In the genomic region with DNA sequence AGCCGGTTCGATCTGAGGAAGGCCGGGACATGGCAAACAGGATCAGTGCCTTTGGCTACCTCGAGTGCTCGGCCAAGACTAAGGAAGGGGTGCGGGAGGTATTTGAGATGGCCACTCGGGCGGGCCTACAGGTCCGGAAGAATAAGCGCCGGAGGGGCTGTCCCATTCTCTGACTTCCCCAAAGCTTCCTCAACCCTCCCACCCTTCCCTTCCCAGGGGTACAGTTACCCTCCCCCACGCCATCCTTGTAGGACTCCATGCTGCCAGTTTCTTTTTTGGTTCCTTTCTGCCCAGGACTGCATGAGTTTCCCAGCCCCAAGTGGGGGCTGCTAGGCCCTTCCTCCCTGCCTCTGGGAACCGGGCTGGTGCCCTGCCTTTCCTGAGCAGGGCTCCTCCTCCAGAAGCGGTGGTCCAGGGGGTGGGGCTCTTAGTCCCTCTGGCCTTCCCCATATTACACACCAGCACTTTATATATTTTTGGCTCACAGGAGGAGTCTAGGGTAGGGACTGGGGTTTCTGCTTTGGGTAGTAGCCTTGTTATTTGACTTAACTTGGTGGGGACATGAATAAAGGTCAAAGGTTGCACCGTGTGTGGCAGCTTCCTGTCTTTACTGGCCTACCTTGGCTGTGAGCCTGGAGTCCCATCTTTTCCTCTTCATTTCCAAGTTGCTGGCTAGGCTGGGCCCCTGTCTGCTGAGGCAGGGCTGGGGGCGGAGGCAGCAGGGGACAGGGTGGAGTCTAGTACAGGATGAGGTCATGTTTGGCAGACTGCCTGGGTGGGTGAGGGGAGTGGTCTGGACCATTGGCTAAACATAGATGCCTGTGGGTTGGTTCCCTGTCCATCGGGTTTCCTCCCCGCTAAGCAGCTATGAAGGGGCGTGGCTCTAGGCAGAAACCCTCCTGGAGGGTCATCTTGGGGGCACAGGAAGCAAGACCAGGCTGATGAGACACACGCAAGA, we compare ENCODE assay signal across 9 mouse cellular contexts. TPM values are rescaled to one million over a fixed set of nuclear protein-coding genes. Genes with fewer than 3 reads are reported as not detected.
A peak's percentile ranks its signal among the peaks of the same experiment; 100 is the strongest.
DNase-seq lines count a peak whose midpoint lies in the region; ATAC-seq lines count a peak whose summit lies in the region.
"Had no signal": no experiment of that assay in that cellular context is flagged by ENCODE, and none has a peak within 500 bp of the region (broad histone marks: within the 10 kb centered on the region; RNA-seq: fewer than 3 reads in every experiment).

No protein-coding gene starts in this region.

- no peaks in the 10 kb centered on the region for H3K9me3 ChIP-seq in intestine, embryonic 14.5 days (ENCODE audit: control insufficient read depth, low read length)
- no peaks in the 10 kb centered on the region for H3K9me3 ChIP-seq in megakaryocyte, embryonic 14.5 days

- H3K36me3 ChIP-seq in intestine, embryonic 14.5 days (ENCODE audit: control insufficient read depth, insufficient read depth, low read length), result peaks cover 61% of the 10 kb centered on the region
- H3K36me3 ChIP-seq in megakaryocyte, embryonic 14.5 days (replicated peaks; ENCODE audit: low read length), result peaks cover 76% of the 10 kb centered on the region

- H3K4me3 ChIP-seq in intestine, embryonic 14.5 days (ENCODE audit: low read depth, low read length), result no peak overlapping the region
- H3K4me3 ChIP-seq in megakaryocyte, embryonic 14.5 days (replicated peaks), result peak overlapping the region; percentile 79

- peaks cover 63% of the 10 kb centered on the region for H3K4me1 ChIP-seq in intestine, embryonic 14.5 days (replicated peaks; ENCODE audit: control insufficient read depth, insufficient read depth, low read length)
- H3K4me1 ChIP-seq in megakaryocyte, embryonic 14.5 days, result peaks cover 70% of the 10 kb centered on the region

- H3K27me3 ChIP-seq in intestine, embryonic 14.5 days (replicated peaks; ENCODE audit: control insufficient read depth, insufficient read depth, low read length), result no peaks in the 10 kb centered on the region
- H3K27me3 ChIP-seq in megakaryocyte, embryonic 14.5 days (replicated peaks), result no peaks in the 10 kb centered on the region

- ATAC-seq in common myeloid progenitor, adult 5-6 weeks (replicated peaks; ENCODE audit: low read depth, poor library complexity, severe bottlenecking), result peak; percentile 78
- ATAC-seq in intestine, embryonic 14.5 days (replicated peaks; ENCODE audit: low FRiP score, low TSS enrichment, low read depth), result peak; percentile 84

- intact Hi-C loops in gastrocnemius, postnatal 36 days (cut with DNase I), result no loop called here
- intact Hi-C loops in left cerebral cortex, postnatal 25 days (cut with DNase I), result no loop called here

- peak overlapping the region; percentile 34 for H3K4me2 ChIP-seq in intestine, embryonic 14.5 days (ENCODE audit: low read length)

- 43% methylated on average over 20 of the region's 20 CpGs for WGBS in intestine, embryonic 14.5 days

- H3K9ac ChIP-seq in intestine, embryonic 14.5 days (ENCODE audit: low read length), result no peak overlapping the region

- DNase-seq in NIH3T3 (ENCODE audit: low read depth), result peak; percentile 87
- peak; percentile 84 to 88 for DNase-seq in gastrocnemius, postnatal 36 days
- peak; percentile 99 for DNase-seq in intestine, embryonic 14.5 days (ENCODE audit: low spot score)
- peak; percentile 71 to 77 for DNase-seq in left cerebral cortex, postnatal 25 days (ENCODE audit: low spot score in 2 of 2)
- peak; percentile 81 for DNase-seq in right cerebral cortex, postnatal 4 days
- DNase-seq in thymus, adult 18-20 months, result no peak

- peak overlapping the region; percentile 90 for H3K27ac ChIP-seq in intestine, embryonic 14.5 days (ENCODE audit: low read depth)

RNA-seq across cellular contexts. Expression of gene Rhoc, which starts 6.0 kb away (rescaled TPM):
- total RNA-seq in common myeloid progenitor, adult 5-6 weeks (2017), result 2.4 TPM in 1 of 2 replicates, not detected in the other
- total RNA-seq in gastrocnemius, postnatal 36 days (2021), result 10 to 100 TPM; 31.8 to 39.4 TPM
- polyA plus RNA-seq in intestine, embryonic 14.5 days (2014; fragmentation: Nextera tagmentation; extraction: Ambion mirVana), result 166 and 184 TPM in 2 replicates
- total RNA-seq in left cerebral cortex, postnatal 25 days (2021), result 10 to 100 TPM; 32.7 to 33.5 TPM
- 103 and 229 TPM in 2 replicates for polyA plus RNA-seq in megakaryocyte, embryonic 14.5 days (2012; ENCODE audit: insufficient read depth, low replicate concordance)

RNA-seq across cellular contexts. Expression of gene Fam19a3, which starts 12.5 kb away (rescaled TPM):
- not detected in 2 replicates for total RNA-seq in common myeloid progenitor, adult 5-6 weeks (2017)
- total RNA-seq in gastrocnemius, postnatal 36 days (2021), result 1 to 10 TPM; 3.9 to 4.4 TPM
- 0.04 and 0.11 TPM in 2 replicates for polyA plus RNA-seq in intestine, embryonic 14.5 days (2014; fragmentation: Nextera tagmentation; extraction: Ambion mirVana)
- total RNA-seq in left cerebral cortex, postnatal 25 days (2021), result under 1 TPM in 1 of 2 experiments, not detected in 1; 0.09 TPM
- not detected in 2 replicates for polyA plus RNA-seq in megakaryocyte, embryonic 14.5 days (2012; ENCODE audit: insufficient read depth, low replicate concordance)
- total RNA-seq: layer of hippocampus, postnatal 36 days had no signal

RNA-seq across cellular contexts. Expression of gene Ppm1j, which starts 13.3 kb away (rescaled TPM):
- 0.78 TPM in 1 of 2 replicates, not detected in the other for total RNA-seq in common myeloid progenitor, adult 5-6 weeks (2017)
- 10 to 100 TPM; 30.5 to 40.0 TPM for total RNA-seq in gastrocnemius, postnatal 36 days (2021)
- 2.1 and 3.1 TPM in 2 replicates for polyA plus RNA-seq in intestine, embryonic 14.5 days (2014; fragmentation: Nextera tagmentation; extraction: Ambion mirVana)
- total RNA-seq in left cerebral cortex, postnatal 25 days (2021), result under 1 TPM; 0.43 to 0.76 TPM
- 2.1 and 6.0 TPM in 2 replicates for polyA plus RNA-seq in megakaryocyte, embryonic 14.5 days (2012; ENCODE audit: insufficient read depth, low replicate concordance)

RNA-seq across cellular contexts. Expression of gene Mov10, which starts 24.2 kb away (rescaled TPM):
- total RNA-seq in common myeloid progenitor, adult 5-6 weeks (2017), result 6.0 and 8.6 TPM in 2 replicates
- 1 to 10 TPM; 1.3 to 1.7 TPM for total RNA-seq in gastrocnemius, postnatal 36 days (2021)
- 83.6 and 94.5 TPM in 2 replicates for polyA plus RNA-seq in intestine, embryonic 14.5 days (2014; fragmentation: Nextera tagmentation; extraction: Ambion mirVana)
- 10 to 100 TPM in 1 of 2 experiments, 1 to 10 TPM in 1; 8.0 to 10.5 TPM for total RNA-seq in left cerebral cortex, postnatal 25 days (2021)
- 38.5 and 66.3 TPM in 2 replicates for polyA plus RNA-seq in megakaryocyte, embryonic 14.5 days (2012; ENCODE audit: insufficient read depth, low replicate concordance)

Comparison
In these comparisons a context has a peak if more than half of its experiments do, and no peak if none do; other contexts are left out.
1. DNase-seq: peak in NIH3T3 (single experiment), gastrocnemius, postnatal 36 days (2 of 2), intestine, embryonic 14.5 days (single experiment), left cerebral cortex, postnatal 25 days (2 of 2) and right cerebral cortex, postnatal 4 days (single experiment); none in thymus, adult 18-20 months (0 of 2).
2. RNA of gene Ppm1j, which starts 13.3 kb away (total RNA-seq): 30.5 to 40.0 TPM in gastrocnemius, postnatal 36 days; 0.78 TPM in common myeloid progenitor, adult 5-6 weeks and 0.43 to 0.76 TPM in left cerebral cortex, postnatal 25 days; every median in the first group is over 10 times any median in the second.